Comparison of ENCODE assay signal across 22 mouse cellular contexts in the genomic region with DNA sequence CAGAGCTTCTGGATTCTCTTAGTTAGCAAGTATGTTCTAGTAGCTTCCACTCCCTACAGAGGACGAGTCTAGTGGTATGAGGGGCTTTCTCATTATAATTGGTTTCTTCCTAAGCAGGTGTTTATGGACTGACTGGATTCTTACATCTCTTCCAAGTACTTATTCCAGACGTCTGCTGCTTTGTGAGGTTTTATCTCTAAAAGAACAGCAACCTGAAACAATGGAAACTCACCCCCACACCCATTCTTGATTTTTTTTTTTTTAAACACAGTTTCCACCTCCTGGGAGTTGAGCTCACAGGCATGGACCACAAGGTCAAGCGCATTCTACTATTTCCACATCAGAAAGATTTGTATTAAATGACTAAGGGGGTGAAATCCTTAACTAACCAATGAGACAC.
DNase-seq lines count a peak whose midpoint lies in the region; ATAC-seq and TF ChIP-seq lines count a peak whose summit lies in the region.
"Had no signal": no experiment of that assay in that cellular context is flagged by ENCODE, and none has a peak within 500 bp of the region (broad histone marks: within the 10 kb centered on the region; RNA-seq: fewer than 3 reads in every experiment).

No protein-coding gene starts in this region.

- no peak overlapping the region for H3K4me3 ChIP-seq in ES-E14 (ENCODE audit: insufficient read depth in 1 of 2, low read depth in 1 of 2, low read length in 2 of 2, poor library complexity in 1 of 2, severe bottlenecking in 1 of 2)
- H3K4me3 ChIP-seq: embryonic facial prominence, embryonic 13.5 days; embryonic facial prominence, embryonic 15.5 days; forebrain, embryonic 13.5 days; forebrain, embryonic 15.5 days had no signal

- H3K36me3 ChIP-seq in ES-E14 (ENCODE audit: control insufficient read depth, insufficient read depth, low read length, poor library complexity, severe bottlenecking): no peaks in the 10 kb centered on the region
- H3K36me3 ChIP-seq: embryonic facial prominence, embryonic 13.5 days; embryonic facial prominence, embryonic 15.5 days; forebrain, embryonic 15.5 days had no signal

- peaks cover 6 to 12% of the 10 kb centered on the region in 2 experiments; a peak in 3 of 4 replicates for H3K4me1 ChIP-seq in ES-E14 (ENCODE audit: control insufficient read depth in 2 of 2, insufficient read depth in 2 of 2, low read length in 2 of 2, poor library complexity in 1 of 2)

- H3K9ac ChIP-seq in ES-E14 (ENCODE audit: insufficient read depth, low read depth, low read length, poor library complexity, severe bottlenecking): no peak overlapping the region
- H3K9ac ChIP-seq: embryonic facial prominence, embryonic 13.5 days; embryonic facial prominence, embryonic 15.5 days; forebrain, embryonic 13.5 days; forebrain, embryonic 15.5 days; forebrain, postnatal 0 days had no signal

- no peak for ATAC-seq in erythroblast, adult 5-6 weeks (replicated peaks; ENCODE audit: low FRiP score, poor library complexity, severe bottlenecking)
- ATAC-seq: CD4-positive, CD25-positive, alpha-beta regulatory T cell, adult 4 months; forebrain, embryonic 13.5 days; forebrain, embryonic 15.5 days; forebrain, postnatal 0 days had no signal

- H3K27ac ChIP-seq in ES-E14 (ENCODE audit: insufficient read depth, low read depth, low read length, poor library complexity, severe bottlenecking): no peak overlapping the region
- H3K27ac ChIP-seq: embryonic facial prominence, embryonic 15.5 days; forebrain, embryonic 13.5 days; forebrain, embryonic 15.5 days had no signal

- in situ Hi-C loops in ES-E14 (cut with MboI; ENCODE audit: low sequenced_read_pairs in 2 of 2, unreplicated experiment in 2 of 2): no loop called here

- DNase-seq in 416B (ENCODE audit: low read depth) (peak; percentile 48), ES-E14 (ENCODE audit: low read depth, low spot score) (no peak), R1 (ENCODE audit: low read depth, low spot score) (peak; percentile 82)
- DNase-seq in right cerebral cortex, postnatal 14 days: no peak
- DNase-seq in thymus, postnatal 36 days: no peak
- DNase-seq: adrenal gland, adult 2 months; adrenal gland, postnatal 10 days; adrenal gland, postnatal 25 days; B cell, adult 2 months; cerebellum, adult 11 months; cerebellum, adult 8-10 months; cerebellum, adult 9-11 months; cerebellum, postnatal 14 days; cerebellum, postnatal 36 days; embryo, embryonic 11 days; forebrain, postnatal 0 days had no signal

- no peaks in the 10 kb centered on the region for H3K9me3 ChIP-seq in ES-E14 (ENCODE audit: control insufficient read depth, insufficient read depth, low read depth, low read length)
- H3K9me3 ChIP-seq: embryonic facial prominence, embryonic 13.5 days; embryonic facial prominence, embryonic 15.5 days; forebrain, embryonic 13.5 days; forebrain, embryonic 15.5 days had no signal

TF ChIP-seq in ES-E14, 5 proteins besides CTCF, POLR2A, EP300 and RAD21:
- TF ChIP-seq MAFK (IDR thresholded peaks at IDR 0.05; ENCODE audit: insufficient read depth, low read depth, low read length) (no peak), ZNF384 (IDR thresholded peaks at IDR 0.05; ENCODE audit: low read depth, low read length) (peak; percentile 83)

Comparison
In these comparisons a context has a peak if more than half of its experiments do, and no peak if none do; other contexts are left out.
1. DNase-seq: peak in 416B (single experiment) and R1 (single experiment); none in ES-E14 (single experiment), right cerebral cortex, postnatal 14 days (single experiment) and thymus, postnatal 36 days (0 of 2).